Mouse (Mus musculus) urinary bladder, adult 2 months (tissue): ENCODE results near the gene Timm23. TPM values are rescaled to one million over a fixed set of nuclear protein-coding genes. Genes with fewer than 3 reads are reported as not detected.

Experiments used
- DNase-seq: peaks from one replicate; pipeline ENCODE4 v3.0.0; 2022; ENCODE audit warnings: low spot score
- polyA plus RNA-seq: library from polyadenylated mRNA; depleted of rRNA; stranded (reverse); fragments of >200 nt; gene quantifications from 2 replicates; pipeline ENCODE4 v1.2.3, GENCODE M21; 2012; rRNA removed

Gene Timm23
- polyA plus RNA-seq, 1 experiment, result 92.1 TPM

GRCm38 (mm10) chr14:32134293-32134692 is 67.4 kb downstream of the Timm23 start:
- DNase-seq, result no peak

GRCm38 (mm10) chr14:32131836-32132235 is 69.9 kb downstream of the Timm23 start:
- DNase-seq, result no peak

Other genes starting within 250 kb of the Timm23 start
- 14.0 and 20.8 TPM in 2 replicates for gene Galnt15, start 172.9 kb downstream of the Timm23 start, polyA plus RNA-seq
- 19.9 and 21.9 TPM in 2 replicates for gene Oxnad1, start 116.5 kb downstream of the Timm23 start, polyA plus RNA-seq
- gene Dph3, start 116.2 kb downstream of the Timm23 start, polyA plus RNA-seq, result 35.7 and 48.1 TPM in 2 replicates
- not detected in 2 replicates for gene Msmb, start 59.9 kb downstream of the Timm23 start, polyA plus RNA-seq
- 77.0 and 77.6 TPM in 2 replicates for gene Ncoa4, start 42.0 kb downstream of the Timm23 start, polyA plus RNA-seq
- gene Parg, start 51 bp upstream of the Timm23 start, polyA plus RNA-seq, result 11.4 and 14.3 TPM in 2 replicates
- gene Ogdhl, start 120.1 kb upstream of the Timm23 start, polyA plus RNA-seq, result 0.50 and 0.87 TPM in 2 replicates
- not detected in 2 replicates for gene 1700024G13Rik, start 186.5 kb upstream of the Timm23 start, polyA plus RNA-seq